Mouse (Mus musculus) heart, embryonic 10.5 days (tissue): Measurements from ENCODE around the gene D930007J09Rik. TPM values are rescaled to one million over a fixed set of nuclear protein-coding genes. Genes with fewer than 3 reads are reported as not detected.

ENCODE experiments used
- DNase-seq: peaks from one replicate; pipeline ENCODE4 v3.0.0-alpha.2; 2017; ENCODE audit warnings: low spot score
- H3K27ac ChIP-seq: fragments of 300-500 bp; sonication (generic); 2 replicates; pipeline ENCODE4 v1.5.1; 2016; ENCODE audit warnings: mild to moderate bottlenecking
- H3K27me3 ChIP-seq: fragments of 300-500 bp; sonication (generic); 2 replicates; pipeline ENCODE4 v1.6.1; 2016; ENCODE audit warnings: mild to moderate bottlenecking; ENCODE audit not compliant: poor library complexity, insufficient read depth, severe bottlenecking
- H3K36me3 ChIP-seq: fragments of 300-500 bp; sonication (generic); 2 replicates; pipeline ENCODE4 v1.6.1; 2016; ENCODE audit warnings: mild to moderate bottlenecking, moderate library complexity
- H3K4me1 ChIP-seq: fragments of 300-500 bp; sonication (generic); 2 replicates; pipeline ENCODE4 v1.6.1; 2016; ENCODE audit warnings: mild to moderate bottlenecking
- H3K4me3 ChIP-seq: fragments of 300-500 bp; sonication (generic); 2 replicates; pipeline ENCODE4 v1.5.1; 2016; ENCODE audit warnings: mild to moderate bottlenecking, moderate library complexity
- H3K9me3 ChIP-seq: fragments of 300-500 bp; sonication (generic); 2 replicates; pipeline ENCODE4 v1.6.1; 2016; ENCODE audit warnings: mild to moderate bottlenecking, moderate library complexity
- WGBS: fragments of 180-500 bp; shearing (Covaris S2); methylation state at CpG from one replicate; pipeline ENCODE4 v1.1.7; 2016; 5-methylcytosine and 5-hydroxymethylcytosine counted together
- polyA plus RNA-seq: library from polyadenylated mRNA; unstranded; fragments of >200 nt; fragmentation: Nextera tagmentation; extraction: Ambion mirVana; gene quantifications from 2 replicates; pipeline ENCODE4 v1.2.1, GENCODE M21; 2016

D930007J09Rik gene
- not detected in 2 replicates for polyA plus RNA-seq

DNA sequence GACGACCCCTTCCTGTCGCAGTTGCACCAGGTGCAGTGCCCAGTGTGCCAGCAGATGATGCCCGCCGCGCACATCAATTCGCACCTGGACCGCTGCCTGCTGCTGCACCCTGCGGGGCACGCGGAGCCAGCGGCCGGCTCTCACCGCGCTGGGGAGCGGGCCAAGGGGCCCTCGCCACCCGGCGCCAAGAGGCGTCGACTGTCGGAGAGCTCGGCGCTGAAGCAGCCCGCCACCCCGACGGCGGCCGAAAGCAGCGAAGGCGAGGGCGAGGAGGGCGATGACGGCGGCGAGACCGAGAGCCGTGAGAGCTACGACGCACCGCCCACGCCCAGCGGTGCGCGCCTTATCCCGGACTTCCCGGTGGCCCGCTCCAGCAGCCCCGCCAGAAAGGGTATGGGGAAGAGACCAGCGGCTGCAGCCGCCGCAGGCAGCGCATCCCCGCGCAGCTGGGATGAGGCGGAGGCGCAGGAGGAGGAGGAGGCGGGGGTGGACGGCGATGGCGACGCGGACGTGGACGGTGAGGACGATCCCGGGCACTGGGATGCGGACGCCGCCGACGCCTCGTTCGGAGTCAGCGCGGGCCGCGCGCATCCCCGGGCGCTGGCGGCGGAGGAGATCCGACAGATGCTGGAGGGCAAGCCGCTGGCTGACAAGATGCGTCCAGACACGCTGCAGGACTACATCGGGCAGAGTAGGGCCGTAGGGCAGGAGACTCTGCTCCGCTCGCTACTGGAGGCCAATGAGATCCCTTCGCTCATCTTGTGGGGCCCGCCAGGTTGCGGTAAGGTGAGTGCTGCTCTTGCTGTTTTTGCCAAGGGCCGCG lies at the start of gene D930007J09Rik:
D930007J09Rik (minus strand) TSS at position 591 of the 823 bp plus-strand sequence.
- Histone ChIP-seq H3K4me1 (peaks cover 29% of the 10 kb centered on the region), H3K27me3 (no peaks in the 10 kb centered on the region), H3K36me3 (peaks cover 20% of the 10 kb centered on the region), H3K4me3 (peak within 1 kb of the TSS; percentile 84), H3K27ac (peak within 1 kb of the TSS; percentile 95), H3K9me3 (no peaks in the 10 kb centered on the region)
- under 1% methylated on average over 95 of the region's 95 CpGs for WGBS
- DNase-seq: peak; percentile 77

DNA sequence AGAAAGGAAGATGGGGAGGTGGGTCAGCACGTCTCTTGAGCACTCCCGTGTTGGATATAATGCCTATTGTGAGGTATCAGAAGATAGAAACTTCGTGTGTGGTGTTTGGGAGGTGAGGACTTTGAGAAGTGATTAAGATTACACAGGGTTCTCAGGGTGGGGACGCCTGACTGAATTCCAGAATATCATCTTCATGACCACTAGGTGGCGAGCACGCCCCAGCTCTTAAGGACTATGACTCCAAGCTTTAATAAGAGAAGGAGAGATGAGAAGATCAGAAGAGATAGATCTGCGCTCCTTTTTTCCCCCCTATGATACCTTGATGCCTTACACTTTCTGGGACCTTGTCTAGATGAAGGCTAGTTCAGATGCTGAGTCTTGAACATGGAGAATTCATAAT lies 49.3 kb upstream of the D930007J09Rik start:
- 11% methylated on average over 7 of the region's 7 CpGs for whole genome bisulfite sequencing
- DNase-seq: no peak
- Histone ChIP-seq H3K27me3 (no peaks in the 10 kb centered on the region), H3K27ac (no peak overlapping the region), H3K4me1 (peaks cover 7% of the 10 kb centered on the region; the same call in 1 of the 2 replicates), H3K36me3 (no peaks in the 10 kb centered on the region), H3K4me3 (no peak overlapping the region), H3K9me3 (no peaks in the 10 kb centered on the region)

DNA sequence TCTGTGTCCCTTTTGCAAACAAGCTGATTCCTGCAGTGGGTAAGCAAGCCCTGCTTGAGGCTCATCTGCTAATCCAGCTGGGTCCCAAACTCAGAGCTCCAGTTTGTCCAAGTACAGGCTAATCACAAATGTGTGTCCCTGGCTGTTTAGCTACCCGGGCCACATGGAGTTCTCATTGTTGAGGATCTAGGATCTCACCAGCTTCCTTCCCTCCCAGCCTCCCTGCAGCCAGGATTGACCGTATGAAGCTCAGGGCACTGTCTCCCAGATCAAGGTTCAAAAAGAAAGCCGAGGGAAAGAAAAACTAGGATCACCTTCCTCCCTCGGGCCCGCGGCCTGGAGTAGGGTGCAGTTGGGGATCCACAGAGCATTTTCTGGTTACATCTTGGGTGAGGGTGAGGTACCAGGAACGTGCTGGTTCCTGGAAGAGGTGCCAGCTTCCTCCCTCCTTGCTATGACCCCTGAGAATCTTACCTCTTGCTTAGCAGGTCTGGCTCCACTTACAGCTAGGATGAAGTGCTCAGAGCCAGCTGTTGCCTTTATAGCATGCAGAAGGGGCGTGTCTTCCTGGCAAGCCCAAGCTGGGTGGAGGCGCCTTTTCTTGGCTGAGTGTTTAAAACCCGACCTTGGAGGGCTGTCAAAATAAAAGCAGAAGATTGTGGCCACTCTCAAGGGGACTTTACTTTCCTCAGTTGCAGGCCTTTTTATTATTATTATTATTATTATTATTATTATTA lies 48.2 kb upstream of the D930007J09Rik start, which contains the start of gene Serpinb1a:
Serpinb1a (minus strand) TSS at position 518 of the 737 bp plus-strand sequence.
- Histone ChIP-seq H3K36me3 (no peaks in the 10 kb centered on the region), H3K4me1 (peaks cover 7% of the 10 kb centered on the region; the same call in 1 of the 2 replicates), H3K27ac (no peak within 1 kb of the TSS), H3K9me3 (no peaks in the 10 kb centered on the region), H3K27me3 (no peaks in the 10 kb centered on the region), H3K4me3 (no peak within 1 kb of the TSS)
- 61% methylated on average over 10 of the region's 10 CpGs for WGBS
- no peak for DNase-seq

DNA sequence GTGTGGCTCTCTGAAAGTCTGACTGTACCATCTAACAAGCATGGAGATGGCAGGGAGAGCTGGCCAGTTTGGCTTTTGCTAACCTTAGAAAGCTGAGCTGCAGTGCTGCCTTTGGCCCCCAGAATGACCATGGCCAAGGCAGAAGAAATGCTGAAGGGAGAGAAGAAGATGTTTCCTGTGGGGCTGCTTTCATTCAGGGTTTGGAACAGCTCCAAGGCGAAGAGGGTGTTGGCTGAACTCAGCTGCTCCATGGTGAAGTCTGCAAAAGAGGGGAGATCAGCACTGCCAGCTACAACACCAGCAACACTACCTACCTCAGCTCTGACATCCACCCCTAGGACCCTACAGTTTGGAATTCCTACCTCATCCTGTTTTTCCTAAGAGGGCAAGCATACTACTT lies 47.5 kb upstream of the D930007J09Rik start:
- Histone ChIP-seq H3K4me3 (no peak overlapping the region), H3K4me1 (peaks cover 7% of the 10 kb centered on the region; the same call in 1 of the 2 replicates), H3K9me3 (no peaks in the 10 kb centered on the region), H3K36me3 (no peaks in the 10 kb centered on the region), H3K27ac (no peak overlapping the region), H3K27me3 (no peaks in the 10 kb centered on the region)
- no peak for DNase-seq
- 70% methylated on average over 1 of the region's 1 CpGs for WGBS

DNA sequence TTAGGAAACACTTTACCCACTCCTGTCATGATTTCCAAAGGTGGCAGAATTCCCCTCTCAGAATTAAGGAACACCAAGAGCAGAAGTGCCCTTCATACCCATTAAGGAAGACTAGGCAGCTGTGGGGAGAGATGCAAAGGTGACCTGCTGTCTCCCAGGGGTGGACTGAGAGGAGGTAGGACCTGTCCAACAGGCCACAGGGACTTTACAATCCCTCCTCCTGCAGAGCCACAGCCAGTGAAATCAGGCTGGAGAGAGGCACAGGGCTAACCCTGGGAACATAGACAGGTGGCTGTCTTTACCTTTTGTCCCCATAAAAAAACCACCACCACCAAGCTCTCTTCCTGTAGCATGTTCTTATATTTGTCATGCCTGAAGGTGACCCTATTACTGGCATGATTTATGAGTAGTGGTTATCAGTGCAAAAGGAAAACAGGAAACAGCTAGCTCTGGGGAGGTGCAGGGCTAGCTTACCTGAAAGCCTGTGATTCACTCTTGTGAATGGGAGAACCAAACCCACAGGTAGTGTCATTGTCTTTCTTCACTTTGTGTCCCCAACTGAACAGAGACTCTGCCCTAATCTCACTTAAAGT lies 47.0 kb upstream of the D930007J09Rik start:
- Histone ChIP-seq H3K9me3 (no peaks in the 10 kb centered on the region), H3K4me3 (no peak overlapping the region), H3K27me3 (no peaks in the 10 kb centered on the region), H3K4me1 (peaks cover 7% of the 10 kb centered on the region; the same call in 1 of the 2 replicates), H3K27ac (no peak overlapping the region), H3K36me3 (no peaks in the 10 kb centered on the region)
- no peak for DNase-seq

DNA sequence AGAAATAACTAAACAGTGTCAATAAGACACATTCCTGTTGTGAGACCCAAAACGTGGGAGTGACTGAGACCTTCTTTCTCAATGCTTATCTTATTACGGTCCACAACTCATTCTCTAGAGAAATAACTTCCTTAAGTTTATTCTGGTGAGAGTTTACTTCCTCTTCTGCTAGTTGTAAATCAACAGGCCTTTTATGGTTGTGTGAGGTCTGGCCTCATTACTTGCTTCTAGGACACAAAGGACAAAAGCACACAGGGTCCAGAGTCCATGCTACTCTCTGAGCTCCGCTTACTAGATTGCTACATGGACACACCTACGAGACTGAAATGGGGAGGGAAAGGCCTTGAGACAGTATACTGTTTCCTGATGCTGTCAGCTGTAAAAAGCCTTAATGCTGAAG lies 46.4 kb upstream of the D930007J09Rik start:
- Histone ChIP-seq H3K4me1 (peaks cover 7% of the 10 kb centered on the region; the same call in 1 of the 2 replicates), H3K4me3 (no peak overlapping the region), H3K36me3 (no peaks in the 10 kb centered on the region), H3K9me3 (no peaks in the 10 kb centered on the region), H3K27me3 (no peaks in the 10 kb centered on the region), H3K27ac (no peak overlapping the region)
- WGBS: 63% methylated on average over 4 of the region's 4 CpGs
- no peak for DNase-seq

DNA sequence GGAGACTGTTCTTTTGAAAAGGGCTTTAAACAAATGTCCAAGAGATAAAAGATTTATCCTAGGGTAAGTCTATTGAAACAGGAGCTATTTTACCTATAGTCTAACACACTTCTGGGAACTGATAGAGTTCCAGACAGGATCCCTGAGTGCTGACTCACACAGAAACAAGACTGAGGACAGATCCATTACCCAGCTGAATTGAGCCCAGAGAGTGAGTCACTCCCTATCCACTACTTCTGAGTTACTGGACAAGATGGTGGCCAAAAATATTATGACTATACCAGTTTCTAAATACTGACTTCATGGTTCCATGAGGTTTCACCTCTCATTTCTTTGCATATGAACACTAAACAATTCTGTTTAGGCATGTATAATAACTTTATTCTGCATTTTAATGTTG lies 43.6 kb upstream of the D930007J09Rik start:
- no peaks in the 10 kb centered on the region for H3K36me3 ChIP-seq
- H3K9me3 ChIP-seq: no peaks in the 10 kb centered on the region
- H3K4me3 ChIP-seq: no peak overlapping the region
- DNase-seq: no peak
- no peaks in the 10 kb centered on the region for H3K27me3 ChIP-seq
- H3K27ac ChIP-seq: no peak overlapping the region
- peaks cover 7% of the 10 kb centered on the region; the same call in 1 of the 2 replicates for H3K4me1 ChIP-seq

DNA sequence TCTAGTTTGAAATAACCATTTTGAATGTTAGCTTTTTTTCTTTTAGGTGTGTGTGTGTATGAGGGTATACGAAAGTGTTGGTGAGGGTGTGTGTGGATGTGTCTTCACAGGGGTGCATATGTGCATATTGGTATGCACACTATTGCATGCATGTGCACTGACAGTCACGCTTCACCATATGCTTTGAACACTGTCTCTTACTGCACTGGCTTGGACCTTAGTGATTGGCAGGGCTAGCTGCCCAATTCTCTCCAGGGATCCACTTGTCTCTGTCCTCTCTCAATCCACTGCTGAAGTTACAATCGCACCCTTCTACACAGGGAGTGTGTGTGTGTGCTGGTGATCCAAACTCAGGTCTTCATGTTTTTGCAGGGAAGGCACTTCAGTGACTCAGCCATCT lies 38.7 kb upstream of the D930007J09Rik start:
- no peak overlapping the region for H3K4me3 ChIP-seq
- H3K9me3 ChIP-seq: no peaks in the 10 kb centered on the region
- H3K27ac ChIP-seq: no peak overlapping the region
- no peak for DNase-seq
- 88% methylated on average over 3 of the region's 3 CpGs for WGBS
- no peaks in the 10 kb centered on the region for H3K27me3 ChIP-seq
- no peaks in the 10 kb centered on the region for H3K4me1 ChIP-seq
- no peaks in the 10 kb centered on the region for H3K36me3 ChIP-seq

DNA sequence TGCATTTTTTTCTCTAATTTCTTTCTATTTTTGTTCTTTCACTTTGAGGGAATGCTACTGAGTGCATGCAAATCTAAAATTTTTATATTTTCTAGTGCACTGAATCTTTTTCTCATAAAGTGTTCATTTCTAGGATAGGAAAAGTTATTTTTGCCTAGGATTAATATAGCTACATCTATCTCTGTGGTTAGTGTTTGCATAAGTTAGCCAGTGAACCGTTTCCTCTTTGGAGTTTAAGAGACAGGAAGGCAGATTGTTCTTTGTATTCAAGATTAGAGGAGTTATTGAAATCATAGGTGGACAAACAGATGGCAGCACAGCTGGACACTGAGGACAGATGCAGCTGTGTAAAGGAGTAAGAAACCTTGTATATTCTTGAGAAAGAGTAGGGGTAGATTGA lies 36.7 kb upstream of the D930007J09Rik start:
- H3K4me3 ChIP-seq: no peak overlapping the region
- H3K36me3 ChIP-seq: no peaks in the 10 kb centered on the region
- no peak overlapping the region for H3K27ac ChIP-seq
- no peaks in the 10 kb centered on the region for H3K27me3 ChIP-seq
- DNase-seq: no peak
- H3K9me3 ChIP-seq: no peaks in the 10 kb centered on the region
- WGBS: 49% methylated on average over 1 of the region's 1 CpGs
- H3K4me1 ChIP-seq: no peaks in the 10 kb centered on the region

DNA sequence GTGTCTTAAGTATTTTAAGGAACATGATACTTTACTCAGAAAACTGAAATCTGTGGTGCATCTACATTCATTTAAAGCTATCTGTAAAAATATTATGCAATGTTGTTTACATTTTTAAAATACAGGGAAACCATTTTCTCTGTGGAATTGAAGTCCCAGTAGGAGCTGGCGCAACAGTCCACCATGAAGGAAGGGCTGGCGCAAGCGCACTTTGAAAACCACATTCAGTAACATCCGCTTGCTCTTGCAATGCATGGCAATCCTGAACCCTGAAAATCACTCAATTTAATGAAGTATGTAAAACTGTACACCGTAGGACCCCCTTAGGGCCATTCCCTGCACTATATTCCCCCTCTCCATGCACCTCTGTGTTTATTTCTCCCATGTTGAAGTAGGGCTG lies 31.9 kb upstream of the D930007J09Rik start:
- no peaks in the 10 kb centered on the region for H3K36me3 ChIP-seq
- no peak overlapping the region for H3K4me3 ChIP-seq
- WGBS: 86% methylated on average over 5 of the region's 5 CpGs
- no peak for DNase-seq
- no peaks in the 10 kb centered on the region for H3K27me3 ChIP-seq
- H3K27ac ChIP-seq: no peak overlapping the region
- H3K4me1 ChIP-seq: no peaks in the 10 kb centered on the region
- no peaks in the 10 kb centered on the region for H3K9me3 ChIP-seq

DNA sequence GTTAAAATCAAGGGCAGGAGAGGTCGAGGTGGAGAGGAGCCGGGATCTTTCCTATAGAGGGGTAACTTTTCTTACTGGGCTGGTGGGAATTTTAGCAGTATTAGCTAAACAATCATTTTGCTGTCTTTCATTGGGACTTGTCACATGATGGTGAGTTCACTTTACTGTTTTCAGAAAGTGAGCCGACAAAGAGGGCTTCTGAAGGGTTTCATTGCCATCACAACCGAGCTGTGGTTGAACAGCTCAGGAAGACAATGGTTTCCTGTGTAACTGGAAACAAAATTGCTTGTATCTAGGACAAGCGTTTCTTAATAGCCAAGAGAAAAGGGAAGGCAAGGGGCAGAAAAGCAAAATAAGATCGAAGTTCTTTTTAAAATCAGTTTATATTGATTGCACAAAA lies 30.6 kb upstream of the D930007J09Rik start:
- WGBS: 67% methylated on average over 6 of the region's 6 CpGs
- DNase-seq: no peak
- no peak overlapping the region for H3K27ac ChIP-seq
- H3K4me1 ChIP-seq: no peaks in the 10 kb centered on the region
- H3K36me3 ChIP-seq: no peaks in the 10 kb centered on the region
- no peaks in the 10 kb centered on the region for H3K9me3 ChIP-seq
- H3K4me3 ChIP-seq: no peak overlapping the region
- H3K27me3 ChIP-seq: no peaks in the 10 kb centered on the region

DNA sequence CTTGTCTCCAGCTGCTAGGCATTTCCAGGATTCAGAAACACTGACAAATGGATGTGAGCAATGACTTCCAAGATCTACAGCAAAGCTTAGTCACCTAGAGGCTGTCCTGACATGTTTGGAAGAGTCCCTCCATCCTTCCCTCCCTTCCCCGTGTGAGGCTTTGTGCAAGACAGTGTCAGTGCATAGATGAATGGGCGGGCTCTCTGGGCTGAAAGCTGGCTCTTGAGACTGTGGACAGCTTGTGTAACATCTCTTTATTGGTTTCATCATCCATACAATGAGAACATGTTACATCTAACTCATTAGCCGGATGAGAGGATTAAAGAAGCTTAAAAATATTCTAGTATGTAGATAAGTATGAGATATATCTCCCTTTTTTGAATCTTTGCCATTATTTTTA lies 30.1 kb upstream of the D930007J09Rik start:
- Histone ChIP-seq H3K27me3 (no peaks in the 10 kb centered on the region), H3K4me1 (no peaks in the 10 kb centered on the region), H3K27ac (no peak overlapping the region), H3K36me3 (no peaks in the 10 kb centered on the region), H3K9me3 (no peaks in the 10 kb centered on the region), H3K4me3 (no peak overlapping the region)
- DNase-seq: no peak
- 76% methylated on average over 3 of the region's 3 CpGs for WGBS
